Mouse (Mus musculus) layer of hippocampus, postnatal 25 days (tissue): ENCODE data around the gene Desi1. TPM values are rescaled to one million over a fixed set of nuclear protein-coding genes. Genes with fewer than 3 reads are reported as not detected.
"Not testable (repeated sequence)": the region's sequence is repeated elsewhere in the genome, so short reads cannot be mapped to it uniquely, and the experiment has no call there.

ENCODE experiments used
- DNase-seq, 2 experiments: peaks; one replicate each; pipeline ENCODE4 v3.0.0; 2022; ENCODE audit warnings: mixed read lengths in 2 of 2, low spot score in 1 of 2; ENCODE audit errors: extremely low spot score in 1 of 2
- total RNA-seq, 2 experiments: library from RNA; stranded (reverse); gene quantifications; 2 replicates each; pipeline ENCODE4 v1.2.3; 2021

Desi1 gene
- total RNA-seq, 2 experiments from 2014 or later, result 123 to 131 TPM

- no peak for DNase-seq
Measured at GRCm38 (mm10) chr15:82022535-82023088, 11.1 kb downstream of the Desi1 start.

GRCm38 (mm10) chr15:82019288-82019687, 14.4 kb downstream of the Desi1 start:
- no peak for DNase-seq

- no peak for DNase-seq
Measured at GRCm38 (mm10) chr15:82017461-82017860, 16.2 kb downstream of the Desi1 start.

GRCm38 (mm10) chr15:82016830-82017229, 16.8 kb downstream of the Desi1 start:
- DNase-seq, result no peak

GRCm38 (mm10) chr15:82016101-82016808, 17.4 kb downstream of the Desi1 start:
- peak; percentile 94 to 99 for DNase-seq

GRCm38 (mm10) chr15:82015392-82016100, 18.1 kb downstream of the Desi1 start:
- peak; percentile 14 to 15 for DNase-seq

GRCm38 (mm10) chr15:82014745-82015391, 18.8 kb downstream of the Desi1 start:
- no peak for DNase-seq

GRCm38 (mm10) chr15:82011947-82012346, 21.7 kb downstream of the Desi1 start:
- no peak for DNase-seq

GRCm38 (mm10) chr15:82004257-82004656, 29.4 kb downstream of the Desi1 start:
- DNase-seq, result no peak

- no peak for DNase-seq
Measured at GRCm38 (mm10) chr15:81993992-81994391, 39.7 kb downstream of the Desi1 start.

GRCm38 (mm10) chr15:81990549-81990948, 43.1 kb downstream of the Desi1 start:
- no peak for DNase-seq

- DNase-seq, result peak; percentile 79 to 89
Measured at GRCm38 (mm10) chr15:81989371-81990062, 44.1 kb downstream of the Desi1 start.

GRCm38 (mm10) chr15:81987646-81988045, 46.0 kb downstream of the Desi1 start, which contains the start of gene Xrcc6:
Gene Xrcc6, plus strand, starts transcription at chr15:81987835.
- DNase-seq, result no peak

GRCm38 (mm10) chr15:81985267-81986161, 48.1 kb downstream of the Desi1 start:
- no peak for DNase-seq

- no peak for DNase-seq
Measured at GRCm38 (mm10) chr15:81982173-81982572, 51.5 kb downstream of the Desi1 start.

- no peak for DNase-seq
Measured at GRCm38 (mm10) chr15:81980321-81980720, 53.3 kb downstream of the Desi1 start, which contains the start of gene 1700029P11Rik. Gene 1700029P11Rik, plus strand, starts transcription at chr15:81980540.

GRCm38 (mm10) chr15:81975156-81975555, 58.5 kb downstream of the Desi1 start:
- DNase-seq, result not testable (repeated sequence)

- not testable (repeated sequence) for DNase-seq
Measured at GRCm38 (mm10) chr15:81970498-81970897, 63.2 kb downstream of the Desi1 start.

- not testable (repeated sequence) for DNase-seq
Measured at GRCm38 (mm10) chr15:81969635-81970034, 64.0 kb downstream of the Desi1 start.
